Mouse (Mus musculus): ENCODE measurements at regions not wholly inside any gene's neighbourhood (a gene's known extent, or its start where the extent isn't known, plus 50 kb on each side); places are given as distances from the start of the nearest gene placed in this dataset.

DNA sequence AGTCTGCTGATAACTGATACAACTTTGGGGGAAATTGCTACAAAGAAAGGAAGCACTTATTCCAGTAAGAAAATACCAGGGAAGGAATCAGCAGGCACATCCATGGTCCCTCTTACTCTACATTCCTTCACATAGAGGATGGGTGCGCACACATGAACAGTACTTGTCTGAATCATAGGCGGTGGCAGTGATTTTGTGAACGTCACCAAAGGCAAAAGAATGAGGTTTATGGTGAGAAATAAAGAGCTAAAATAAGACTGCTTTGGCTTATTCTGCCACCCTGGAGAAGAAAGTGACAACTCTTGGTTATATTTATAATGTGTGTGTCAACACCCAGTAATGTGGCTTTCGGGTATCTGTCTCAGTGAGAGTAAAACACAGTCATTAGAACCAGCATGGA, 59.9 kb upstream of the Ccdc80 start:
- no peak for DNase-seq (ENCODE audit: low read depth, low spot score)

DNA sequence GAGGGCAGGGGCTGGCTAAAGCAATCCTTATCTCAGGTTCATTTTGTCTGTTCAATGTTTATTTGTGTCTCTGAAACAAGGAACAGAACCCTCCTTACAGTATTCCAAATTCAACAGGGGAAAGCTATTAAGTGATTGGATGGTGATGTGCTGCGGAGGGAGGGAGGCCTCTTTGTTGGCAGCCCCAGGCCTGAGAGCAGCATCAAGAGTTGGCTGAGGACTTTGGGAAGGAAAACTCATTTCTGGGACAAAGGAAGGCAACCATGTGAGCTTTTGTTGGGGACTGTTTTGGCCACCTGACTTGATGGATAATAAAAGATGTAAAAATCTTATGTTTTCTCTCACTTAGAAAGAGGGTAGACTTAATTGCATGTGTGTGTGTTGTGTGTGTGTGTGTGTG, 58.8 kb upstream of the Ccdc80 start:
- no peak for DNase-seq (ENCODE audit: low read depth, low spot score)

DNA sequence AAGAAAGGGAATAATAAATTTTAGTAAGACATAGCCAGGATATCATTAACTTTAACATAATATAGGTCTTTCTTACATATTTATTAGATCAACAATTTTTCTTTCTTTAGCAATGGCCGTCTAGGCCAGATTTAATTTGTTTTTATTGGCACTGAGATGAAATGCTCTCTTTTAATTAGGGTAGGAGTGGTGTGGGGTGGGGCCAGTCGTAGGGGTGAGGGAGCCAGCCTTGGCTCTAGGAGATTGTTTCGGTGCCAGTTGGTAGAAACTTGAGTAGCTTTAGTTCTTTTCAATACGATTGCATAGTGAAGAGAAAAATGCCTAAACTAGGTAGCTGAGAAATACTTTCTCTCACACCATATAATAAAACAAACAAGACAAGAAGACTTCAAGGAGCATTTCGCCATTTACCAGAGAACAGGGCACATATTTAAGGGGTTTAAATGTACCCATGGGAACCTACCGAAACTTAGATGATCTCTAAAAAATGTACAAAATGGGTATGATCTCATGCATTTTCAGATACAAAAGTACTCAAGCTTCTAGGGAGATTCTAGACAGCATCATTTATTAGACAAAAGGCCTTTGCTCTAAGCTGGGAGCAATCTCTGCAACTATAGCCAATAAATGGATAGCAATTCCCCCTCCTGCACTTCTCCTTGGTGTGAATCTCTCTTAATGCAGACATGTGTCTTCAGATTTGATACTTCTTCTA, 56.2 kb upstream of the Ccdc80 start:
- no peak for DNase-seq (ENCODE audit: low read depth, low spot score)

DNA sequence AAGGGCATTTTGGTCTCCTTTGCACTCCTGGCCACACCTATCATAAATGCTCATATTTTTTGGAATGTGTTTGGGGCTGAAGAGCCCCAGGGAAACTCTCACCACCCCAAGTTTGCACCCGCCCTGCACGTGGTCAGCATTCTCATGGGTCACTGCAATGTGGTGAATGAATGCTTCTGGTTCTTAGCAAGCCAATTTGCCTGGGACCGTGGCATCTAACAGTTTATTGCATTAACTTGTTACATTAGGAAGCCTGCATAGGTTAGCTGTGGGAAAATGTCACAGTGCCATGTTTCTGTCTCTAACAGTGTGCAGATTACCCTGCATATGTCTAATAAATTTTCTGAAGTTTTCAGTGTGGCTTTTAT, 55.7 kb upstream of the Ccdc80 start:
- DNase-seq (ENCODE audit: low read depth, low spot score) = no peak

DNA sequence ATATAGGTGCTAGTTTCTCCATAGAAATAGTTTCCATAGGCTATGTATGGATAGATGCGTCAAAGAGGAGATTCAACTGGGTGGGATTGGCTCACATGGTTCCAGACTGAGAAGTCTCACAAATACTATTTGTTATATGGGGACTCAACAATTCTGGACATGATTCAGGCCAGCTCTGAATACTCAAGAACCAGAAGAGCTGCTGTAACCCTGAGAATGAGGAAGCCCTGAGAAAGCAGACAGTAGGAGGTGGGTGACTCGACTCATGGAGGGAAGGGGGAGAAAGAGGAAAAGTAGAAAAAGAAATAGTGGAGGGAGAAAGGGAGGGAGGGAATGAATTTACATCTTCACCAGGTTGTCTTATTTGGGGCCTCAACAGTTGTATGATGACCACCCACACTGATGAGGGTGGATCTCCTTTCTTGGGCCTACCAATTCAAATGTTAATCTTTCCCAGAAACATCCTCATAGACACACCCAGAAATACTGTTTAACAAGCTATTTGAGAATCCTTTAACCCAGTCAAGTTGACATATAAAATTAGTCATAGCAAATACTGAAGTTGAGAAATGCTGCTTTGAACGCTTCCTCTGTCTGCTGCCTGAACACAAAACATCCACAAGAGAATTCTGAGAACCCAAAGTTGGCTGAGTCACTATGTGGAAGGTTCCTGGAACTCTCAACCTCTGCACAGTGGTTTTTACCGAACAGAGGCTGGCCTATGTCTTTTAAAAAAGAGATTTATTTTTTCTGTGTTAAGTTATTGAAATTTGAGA, 54.8 kb upstream of the Ccdc80 start:
- peak; percentile 69 for DNase-seq (ENCODE audit: low read depth, low spot score)

Measured in ZHBTc4 (cell line).